Mouse (Mus musculus) limb, embryonic 14.5 days (tissue): Measurements from ENCODE around the gene Capn8. TPM values are rescaled to one million over a fixed set of nuclear protein-coding genes. Genes with fewer than 3 reads are reported as not detected.

Experiments used
- ATAC-seq: fragments of 200-750 bp; cut with Nextera tagmentation; 2 replicates; pipeline ENCODE4 v1.8.0; 2017; ENCODE audit warnings: low read depth, moderate number of reproducible peaks, moderate TSS enrichment; ENCODE audit not compliant: low FRiP score
- DNase-seq: peaks from one replicate; pipeline ENCODE4 v3.0.0-alpha.2; 2015; ENCODE audit warnings: low spot score
- H3K27ac ChIP-seq: fragments of 300-500 bp; sonication (generic); replicated peaks from 2 replicates; pipeline ENCODE4 v1.5.1; 2014; ENCODE audit warnings: low read depth, mild to moderate bottlenecking, low read length, moderate library complexity, mixed read lengths
- H3K27me3 ChIP-seq: fragments of 300-500 bp; sonication (generic); 2 replicates; pipeline ENCODE4 v1.6.1; 2014; ENCODE audit warnings: low read length, mixed read lengths; ENCODE audit not compliant: control insufficient read depth, insufficient read depth
- H3K36me3 ChIP-seq: fragments of 300-500 bp; sonication (generic); 2 replicates; pipeline ENCODE4 v1.6.1; 2014; ENCODE audit warnings: mild to moderate bottlenecking, low read length, moderate library complexity, mixed read lengths; ENCODE audit not compliant: control insufficient read depth, insufficient read depth
- H3K4me1 ChIP-seq: fragments of 300-500 bp; sonication (generic); 2 replicates; pipeline ENCODE4 v1.6.1; 2014; ENCODE audit warnings: antibody characterized with exemption, low read length, mixed read lengths; ENCODE audit not compliant: control insufficient read depth, insufficient read depth
- H3K4me2 ChIP-seq: fragments of 300-500 bp; sonication (generic); replicated peaks from 2 replicates; pipeline ENCODE4 v1.6.1; 2014; ENCODE audit warnings: low read depth, mild to moderate bottlenecking, low read length, moderate library complexity; ENCODE audit not compliant: severe bottlenecking
- H3K4me3 ChIP-seq: fragments of 300-500 bp; sonication (generic); replicated peaks from 2 replicates; pipeline ENCODE4 v1.5.1; 2014; ENCODE audit warnings: low read length
- H3K9ac ChIP-seq: fragments of 300-500 bp; sonication (generic); 2 replicates; pipeline ENCODE4 v1.6.1; 2014; ENCODE audit warnings: mild to moderate bottlenecking, low read depth, low read length, moderate library complexity; ENCODE audit not compliant: severe bottlenecking
- H3K9me3 ChIP-seq: fragments of 300-500 bp; sonication (generic); 2 replicates; pipeline ENCODE4 v1.6.1; 2016; ENCODE audit warnings: low read length; ENCODE audit not compliant: control insufficient read depth
- POLR2A ChIP-seq: fragments of 200-500 bp; IDR thresholded peaks from 2 replicates; pipeline ENCODE4 v1.8.0; 2012; ENCODE audit warnings: inconsistent platforms, mild to moderate bottlenecking, moderate library complexity, borderline replicate concordance; ENCODE audit not compliant: insufficient read depth, insufficient read length; ENCODE audit errors: extremely low read depth
- WGBS: fragments of 180-500 bp; shearing (Covaris S2); extraction: QIAGEN DNeasy Blood & Tissue Kit; methylation state at CpG from one replicate; pipeline ENCODE4 v1.1.7; 2014; 5-methylcytosine and 5-hydroxymethylcytosine counted together
- polyA plus RNA-seq, 2 experiments: library from polyadenylated mRNA; depleted of rRNA in 1 of 2; stranded (reverse) in 1 of 2; unstranded in 1 of 2; fragments of >200 nt; fragmentation: Nextera tagmentation in 1 of 2; extraction: Ambion mirVana in 1 of 2; gene quantifications; 2 replicates each; pipeline versions ENCODE4 v1.2.1 to v1.2.3; 2012 to 2014

The Capn8 gene
- polyA plus RNA-seq, 2 experiments = 0.08 TPM; not detected in 1

- Histone ChIP-seq H3K4me2 (no peak overlapping the region), H3K9me3 (no peaks in the 10 kb centered on the region), H3K4me3 (no peak overlapping the region), H3K36me3 (no peaks in the 10 kb centered on the region), H3K27me3 (no peaks in the 10 kb centered on the region), H3K4me1 (peaks cover 25% of the 10 kb centered on the region), H3K27ac (peak overlapping the region; percentile 48; the same call in 1 of the 2 replicates), H3K9ac (no peak overlapping the region)
- TF ChIP-seq POLR2A = no peak
- peak; percentile 45; the same call in 1 of the 2 replicates for ATAC-seq
- DNase-seq = peak; percentile 19
- 14% methylated on average over 11 of the region's 11 CpGs for WGBS
These were observed 105.9 kb downstream of the Capn8 start for GRCm38 (mm10) chr1:182670563-182671342.

DNA sequence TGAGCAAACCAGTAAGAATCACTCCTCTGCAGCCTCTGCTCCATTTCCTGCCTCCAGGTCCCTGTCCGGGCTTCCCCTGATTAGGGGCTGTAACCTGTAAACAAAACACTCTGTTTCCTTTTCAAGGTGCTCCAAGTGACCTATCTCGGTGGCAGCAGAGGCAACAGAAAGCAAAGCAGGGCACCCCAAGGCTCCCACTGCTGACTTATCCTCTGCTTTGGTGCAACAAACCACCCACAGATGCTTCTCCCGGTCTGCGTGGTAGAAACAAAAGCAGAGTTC, 106.5 kb downstream of the Capn8 start:
- peaks cover 25% of the 10 kb centered on the region for H3K4me1 ChIP-seq
- no peaks in the 10 kb centered on the region for H3K27me3 ChIP-seq
- H3K36me3 ChIP-seq = no peaks in the 10 kb centered on the region
- no peak overlapping the region for H3K4me3 ChIP-seq
- ATAC-seq (no peak), DNase-seq (no peak)
- H3K9me3 ChIP-seq = no peaks in the 10 kb centered on the region
- TF ChIP-seq POLR2A = no peak
- 0 out of 2 replicates have a peak overlapping the region, but pooled peaks have one; percentile 13 for H3K27ac ChIP-seq
- H3K9ac ChIP-seq = no peak overlapping the region
- 37% methylated on average over 4 of the region's 4 CpGs for whole genome bisulfite sequencing
- H3K4me2 ChIP-seq = no peak overlapping the region

- no peak for TF ChIP-seq POLR2A
- H3K4me2 ChIP-seq = no peak overlapping the region
- no peaks in the 10 kb centered on the region for H3K36me3 ChIP-seq
- peaks cover 18% of the 10 kb centered on the region for H3K4me1 ChIP-seq
- no peak overlapping the region for H3K27ac ChIP-seq
- H3K9me3 ChIP-seq = no peaks in the 10 kb centered on the region
- DNase-seq = no peak
- no peak overlapping the region for H3K4me3 ChIP-seq
- 28% methylated on average over 8 of the region's 8 CpGs for WGBS
- H3K27me3 ChIP-seq = no peaks in the 10 kb centered on the region
- no peak for ATAC-seq
- peak overlapping the region; percentile 12; the same call in 1 of the 2 replicates for H3K9ac ChIP-seq
These were observed 110.5 kb downstream of the Capn8 start for GRCm38 (mm10) chr1:182675346-182675745.

DNA sequence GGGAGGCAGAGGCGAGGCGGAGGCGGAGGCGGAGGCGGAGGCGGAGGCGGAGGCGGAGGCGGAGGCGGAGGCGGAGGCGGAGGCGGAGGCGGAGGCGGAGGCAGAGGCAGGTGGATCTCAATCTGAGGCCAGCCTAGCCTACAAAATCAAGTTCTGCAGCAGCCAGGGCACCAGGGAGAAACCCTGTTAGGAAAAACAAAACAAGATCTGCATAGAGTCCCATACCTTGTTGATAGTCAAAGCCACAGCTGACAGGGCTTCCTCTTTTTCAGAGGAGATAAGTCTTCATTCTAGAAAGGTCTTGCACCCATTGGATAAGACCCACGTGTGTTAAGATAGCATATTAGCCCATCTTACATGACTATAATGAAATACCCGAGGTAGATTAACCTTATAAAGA, 113.3 kb downstream of the Capn8 start:
- Histone ChIP-seq H3K9me3 (no peaks in the 10 kb centered on the region), H3K27ac (no peak overlapping the region), H3K36me3 (no peaks in the 10 kb centered on the region), H3K4me1 (peaks cover 15% of the 10 kb centered on the region), H3K4me3 (no peak overlapping the region), H3K27me3 (no peaks in the 10 kb centered on the region), H3K9ac (no peak overlapping the region), H3K4me2 (no peak overlapping the region)
- ATAC-seq (no peak), DNase-seq (no peak)
- 96% methylated on average over 17 of the region's 17 CpGs for WGBS
- no peak for TF ChIP-seq POLR2A

- Histone ChIP-seq H3K27ac (no peak overlapping the region), H3K27me3 (no peaks in the 10 kb centered on the region), H3K4me3 (no peak overlapping the region), H3K4me2 (no peak overlapping the region), H3K9me3 (no peaks in the 10 kb centered on the region), H3K4me1 (peaks cover 15% of the 10 kb centered on the region), H3K36me3 (no peaks in the 10 kb centered on the region), H3K9ac (no peak overlapping the region)
- no peak for DNase-seq
- no peak for ATAC-seq
- 64% methylated on average over 3 of the region's 3 CpGs for WGBS
- TF ChIP-seq POLR2A = no peak
These were observed 114.4 kb downstream of the Capn8 start for GRCm38 (mm10) chr1:182679169-182679568.

- TF ChIP-seq POLR2A = no peak
- Histone ChIP-seq H3K27me3 (no peaks in the 10 kb centered on the region), H3K4me2 (no peak overlapping the region), H3K4me1 (peaks cover 15% of the 10 kb centered on the region), H3K36me3 (no peaks in the 10 kb centered on the region), H3K9ac (no peak overlapping the region), H3K9me3 (no peaks in the 10 kb centered on the region), H3K27ac (no peak overlapping the region), H3K4me3 (no peak overlapping the region)
- WGBS = 38% methylated on average over 7 of the region's 7 CpGs
- ATAC-seq (no peak), DNase-seq (no peak)
These were observed 114.8 kb downstream of the Capn8 start for GRCm38 (mm10) chr1:182679582-182679981.

Other genes starting within 250 kb of the Capn8 start
- gene Fbxo28, start 223.4 kb upstream of the Capn8 start, polyA plus RNA-seq (2012; rRNA removed) = 19.0 and 22.9 TPM in 2 replicates
- 26.0 and 26.9 TPM in 2 replicates for gene Fbxo28, start 223.4 kb upstream of the Capn8 start, polyA plus RNA-seq (2014; fragmentation: Nextera tagmentation; extraction: Ambion mirVana)
- 25.9 and 41.3 TPM in 2 replicates for gene Trp53bp2, start 155.8 kb upstream of the Capn8 start, polyA plus RNA-seq (2012; rRNA removed)
- gene Trp53bp2, start 155.8 kb upstream of the Capn8 start, polyA plus RNA-seq (2014; fragmentation: Nextera tagmentation; extraction: Ambion mirVana) = 24.0 and 28.8 TPM in 2 replicates
- 76.7 and 90.5 TPM in 2 replicates for gene Capn2, start 47.4 kb upstream of the Capn8 start, polyA plus RNA-seq (2012; rRNA removed)
- 119 and 126 TPM in 2 replicates for gene Capn2, start 47.4 kb upstream of the Capn8 start, polyA plus RNA-seq (2014; fragmentation: Nextera tagmentation; extraction: Ambion mirVana)
- not detected in 2 replicates for gene Ccdc185, start 184.2 kb downstream of the Capn8 start, polyA plus RNA-seq (2012; rRNA removed)
- not detected in 2 replicates for gene Ccdc185, start 184.2 kb downstream of the Capn8 start, polyA plus RNA-seq (2014; fragmentation: Nextera tagmentation; extraction: Ambion mirVana)
- 14.0 and 16.7 TPM in 2 replicates for gene Susd4, start 198.9 kb downstream of the Capn8 start, polyA plus RNA-seq (2012; rRNA removed)
- 17.7 and 18.7 TPM in 2 replicates for gene Susd4, start 198.9 kb downstream of the Capn8 start, polyA plus RNA-seq (2014; fragmentation: Nextera tagmentation; extraction: Ambion mirVana)